Mouse (Mus musculus) heart, adult 2 months (tissue): ENCODE results near the gene Sike1. TPM values are rescaled to one million over a fixed set of nuclear protein-coding genes. Genes with fewer than 3 reads are reported as not detected.

Experiments used
- DNase-seq, 2 experiments: peaks; one replicate each; pipeline ENCODE4 v3.0.0; 2021
- H3K27ac ChIP-seq: fragments of 200-600 bp; 2 replicates; pipeline ENCODE4 v1.8.1; 2022
- H3K27me3 ChIP-seq: fragments of 200-500 bp; 2 replicates; pipeline ENCODE4 v1.6.1; 2012; ENCODE audit warnings: mild to moderate bottlenecking, low read length, inconsistent platforms, mixed read lengths; ENCODE audit not compliant: control insufficient read depth, insufficient read depth
- H3K36me3 ChIP-seq: fragments of 200-500 bp; 2 replicates; pipeline ENCODE4 v1.6.1; 2012; ENCODE audit warnings: low read length, inconsistent platforms; ENCODE audit not compliant: control insufficient read depth, insufficient read depth
- H3K4me1 ChIP-seq: fragments of 200-500 bp; 2 replicates; pipeline ENCODE4 v1.6.1; 2011; ENCODE audit warnings: low read length; ENCODE audit not compliant: control insufficient read depth, insufficient read depth
- H3K4me3 ChIP-seq: fragments of 200-600 bp; 2 replicates; pipeline ENCODE4 v1.8.1; 2022
- H3K79me2 ChIP-seq: fragments of 200-500 bp; replicated peaks from 2 replicates; pipeline ENCODE4 v1.6.1; 2012; ENCODE audit warnings: mild to moderate bottlenecking, inconsistent platforms, low read length, moderate library complexity, mixed read lengths; ENCODE audit not compliant: control insufficient read depth, insufficient read depth
- H3K9ac ChIP-seq: fragments of 200-500 bp; 2 replicates; pipeline ENCODE4 v1.6.1; 2012; ENCODE audit warnings: low read depth, mild to moderate bottlenecking, control low read depth, inconsistent platforms, low read length, mixed read lengths
- CTCF ChIP-seq: fragments of 200-600 bp; IDR thresholded peaks from 2 replicates; pipeline ENCODE4 v1.8.1; 2022; ENCODE audit warnings: antibody characterized with exemption, mild to moderate bottlenecking, moderate library complexity
- EP300 ChIP-seq: fragments of 200-500 bp; IDR thresholded peaks from 2 replicates; pipeline ENCODE4 v1.6.1; 2011; ENCODE audit warnings: low read depth, low read length, control low read depth; ENCODE audit not compliant: insufficient read depth
- POLR2A ChIP-seq: fragments of 200-500 bp; IDR thresholded peaks from 2 replicates; pipeline ENCODE4 v1.6.1; 2011; ENCODE audit warnings: mild to moderate bottlenecking, low read depth, low read length, control low read depth; ENCODE audit not compliant: insufficient read depth
- WGBS: fragments of 180-500 bp; shearing (Covaris S2); methylation state at CpG from one replicate; pipeline ENCODE4 v1.1.7; 2018; 5-methylcytosine and 5-hydroxymethylcytosine counted together
- intact Hi-C: fragments of 180-260 bp; cut with DNase I; formaldehyde crosslinking; loops from one replicate; pipeline ENCODE4 v1.15.1; 2025
- polyA plus RNA-seq: library from polyadenylated mRNA; depleted of rRNA; stranded (reverse); fragments of >200 nt; gene quantifications from 2 replicates; pipeline ENCODE4 v1.2.3, GENCODE M21; 2012
- total RNA-seq, 2 experiments: library from RNA; stranded (reverse); gene quantifications; 2 replicates each; pipeline ENCODE4 v1.2.3; 2021

Sike1 gene
- total and polyA plus RNA-seq, 3 experiments, result 26.4 to 66.7 (median 65.3) TPM

DNA sequence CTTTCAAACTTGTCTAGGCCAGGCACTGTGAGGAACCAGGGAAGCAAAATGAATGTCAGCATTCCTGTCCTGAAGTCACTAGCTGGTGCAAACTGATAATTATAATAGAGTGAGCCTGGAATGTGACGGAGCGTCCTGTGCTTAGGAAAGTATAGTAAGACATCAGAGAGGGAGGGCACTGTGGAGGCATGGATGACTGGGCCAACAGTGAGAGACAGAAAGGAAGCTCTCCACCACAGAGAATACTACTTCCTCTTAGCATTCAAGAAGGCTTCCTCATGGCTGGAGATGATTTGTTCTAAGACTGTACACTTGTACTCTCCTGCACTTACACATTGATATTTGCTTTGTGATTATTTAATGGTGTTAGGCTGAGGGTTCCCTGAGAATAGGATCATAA is 21.8 kb downstream of the Sike1 start:
- DNase-seq, result peak in 1 of 2 experiments; percentile 13
- no peak overlapping the region for H3K4me3 ChIP-seq
- no peak overlapping the region for H3K27ac ChIP-seq
- peaks cover 5% of the 10 kb centered on the region for H3K4me1 ChIP-seq
- peaks cover 8% of the 10 kb centered on the region for H3K36me3 ChIP-seq
- H3K9ac ChIP-seq, result no peak overlapping the region
- TF ChIP-seq EP300 (no peak), POLR2A (no peak), CTCF (no peak)
- 54% methylated on average over 2 of the region's 2 CpGs for WGBS
- intact Hi-C loops, result no loop called here
- H3K79me2 ChIP-seq, result peaks cover 3% of the 10 kb centered on the region; the same call in 1 of the 2 replicates
- no peaks in the 10 kb centered on the region for H3K27me3 ChIP-seq

DNA sequence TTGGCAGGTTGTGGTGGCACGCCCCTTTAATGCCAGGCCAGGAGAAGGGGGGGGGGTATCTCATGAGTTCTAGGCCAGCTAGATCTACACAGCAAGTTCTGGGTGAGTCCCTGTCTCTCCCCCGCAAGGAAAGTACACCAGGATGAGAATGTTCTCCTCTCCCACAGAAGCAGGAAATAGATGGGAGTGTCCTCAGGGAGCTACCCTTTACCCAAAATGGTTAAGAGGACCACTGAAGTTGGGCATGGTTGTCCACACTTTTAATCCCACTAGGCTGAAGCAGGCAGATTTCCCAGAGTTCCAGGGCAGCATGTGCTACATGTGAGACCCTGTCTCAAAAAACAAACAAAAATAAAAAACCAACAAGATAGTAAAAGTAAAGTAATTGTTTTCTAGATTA is 24.0 kb downstream of the Sike1 start:
- H3K27ac ChIP-seq, result peak overlapping the region; percentile 98
- peaks cover 10% of the 10 kb centered on the region for H3K36me3 ChIP-seq
- peaks cover 3% of the 10 kb centered on the region; the same call in 1 of the 2 replicates for H3K79me2 ChIP-seq
- intact Hi-C loops, result loop anchor here (1.0 kb wide), 1 partner anchor 23 kb away; no protein-coding TSS in a partner anchor
- DNase-seq, result peak in 1 of 2 experiments; percentile 25
- no peaks in the 10 kb centered on the region for H3K27me3 ChIP-seq
- peak overlapping the region; percentile 87 for H3K4me3 ChIP-seq
- peaks cover 5% of the 10 kb centered on the region for H3K4me1 ChIP-seq
- no peak overlapping the region for H3K9ac ChIP-seq
- no peak for TF ChIP-seq CTCF
- TF ChIP-seq POLR2A, result no peak
- no peak for TF ChIP-seq EP300
- 66% methylated on average over 2 of the region's 2 CpGs for WGBS

- peaks cover 3% of the 10 kb centered on the region for H3K79me2 ChIP-seq
- TF ChIP-seq CTCF, result peak; percentile 13; the same call in 1 of the 2 replicates
- TF ChIP-seq POLR2A, result peak; percentile 97
- peak; percentile 82; the same call in 1 of the 2 replicates for TF ChIP-seq EP300
- H3K27ac ChIP-seq, result peak within 1 kb of the TSS; percentile 98
- no peaks in the 10 kb centered on the region for H3K27me3 ChIP-seq
- H3K9ac ChIP-seq, result peak within 1 kb of the TSS; percentile 83
- peaks cover 14% of the 10 kb centered on the region for H3K36me3 ChIP-seq
- DNase-seq, result peak; percentile 97 to 98
- H3K4me3 ChIP-seq, result peak within 1 kb of the TSS; percentile 87
- WGBS, result under 1% methylated on average over 55 of the region's 55 CpGs
- intact Hi-C loops, result loop anchor here (2.0 to 10.0 kb wide), 3 partner anchors 38 to 264 kb away; partner anchors contain the start of genes Bcas2 and Nras
- H3K4me1 ChIP-seq, result peaks cover 5% of the 10 kb centered on the region
Measured at GRCm38 (mm10) chr3:103020249-103020942, 24.9 kb downstream of the Sike1 start, which contains the start of gene Csde1. Csde1 (plus strand) TSS chr3:103020426.

DNA sequence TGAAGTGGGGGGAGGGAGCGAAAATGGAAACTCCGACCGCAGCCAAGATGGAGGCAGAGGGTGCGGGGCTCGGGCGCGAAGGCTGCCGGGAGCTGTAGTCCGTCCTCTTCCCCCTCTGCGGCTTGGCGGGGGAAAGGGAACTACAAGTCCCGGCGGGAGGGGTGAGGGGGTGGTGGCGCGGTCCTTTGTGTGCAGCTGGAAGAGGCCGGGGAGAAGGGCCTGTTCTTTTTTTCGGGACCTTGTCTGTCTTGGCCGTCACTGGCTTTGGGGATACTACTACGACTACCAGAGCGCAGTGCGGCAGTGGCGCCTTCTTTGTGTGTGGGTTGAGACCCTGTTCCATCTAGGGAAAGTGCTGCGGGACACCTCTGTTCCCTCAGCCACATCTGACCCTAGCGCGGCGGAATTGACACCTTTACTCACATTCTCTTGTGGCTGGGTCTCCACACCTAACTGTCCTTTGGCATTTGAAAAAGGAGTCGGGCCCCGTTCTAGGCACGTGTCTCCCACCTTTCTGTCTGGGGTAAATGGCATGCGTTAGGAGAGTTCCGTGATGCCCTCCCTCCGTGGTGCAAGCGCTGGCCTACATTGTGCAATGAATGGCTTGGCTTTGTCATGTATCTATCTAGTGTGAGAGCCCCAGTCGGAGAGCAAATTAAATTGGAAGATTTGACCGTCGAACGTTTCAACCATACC is 25.6 kb downstream of the Sike1 start:
- no peaks in the 10 kb centered on the region for H3K27me3 ChIP-seq
- peak overlapping the region; percentile 87 for H3K4me3 ChIP-seq
- H3K4me1 ChIP-seq, result peaks cover 5% of the 10 kb centered on the region
- TF ChIP-seq EP300 (0 out of 2 replicates have a peak, but pooled peaks have one; percentile 22), CTCF (no peak)
- H3K36me3 ChIP-seq, result peaks cover 19% of the 10 kb centered on the region
- H3K27ac ChIP-seq, result peak overlapping the region; percentile 98
- DNase-seq, result peak; percentile 91 to 92
- peak overlapping the region; percentile 83 for H3K9ac ChIP-seq
- peaks cover 3% of the 10 kb centered on the region for H3K79me2 ChIP-seq
- WGBS, result under 1% methylated on average over 37 of the region's 37 CpGs
- intact Hi-C loops, result loop anchor here (2.0 to 10.0 kb wide), 3 partner anchors 38 to 264 kb away; partner anchors contain the start of genes Bcas2 and Nras

- Histone ChIP-seq H3K4me3 (no peak overlapping the region), H3K9ac (no peak overlapping the region), H3K79me2 (peaks cover 14% of the 10 kb centered on the region), H3K27ac (no peak overlapping the region), H3K4me1 (peaks cover 5% of the 10 kb centered on the region), H3K27me3 (no peaks in the 10 kb centered on the region), H3K36me3 (peaks cover 46% of the 10 kb centered on the region)
- TF ChIP-seq POLR2A, result no peak
- peak; percentile 61 for TF ChIP-seq CTCF
- TF ChIP-seq EP300, result no peak
- intact Hi-C loops, result loop anchor here (10.0 kb wide), 1 partner anchor 259 kb away; no protein-coding TSS in a partner anchor
- no peak for DNase-seq
- 75% methylated on average over 1 of the region's 1 CpGs for WGBS
Measured at GRCm38 (mm10) chr3:103026174-103026573, 30.7 kb downstream of the Sike1 start.
